Mouse (Mus musculus) right cerebral cortex, postnatal 4 days (tissue): ENCODE results near the gene Nmnat1.
"Not testable (repeated sequence)": the region's sequence is repeated elsewhere in the genome, so short reads cannot be mapped to it uniquely, and the experiment has no call there.

ENCODE experiments used
- DNase-seq: peaks from one replicate; pipeline ENCODE4 v3.0.0-alpha.2; 2022

Nmnat1 gene

DNA sequence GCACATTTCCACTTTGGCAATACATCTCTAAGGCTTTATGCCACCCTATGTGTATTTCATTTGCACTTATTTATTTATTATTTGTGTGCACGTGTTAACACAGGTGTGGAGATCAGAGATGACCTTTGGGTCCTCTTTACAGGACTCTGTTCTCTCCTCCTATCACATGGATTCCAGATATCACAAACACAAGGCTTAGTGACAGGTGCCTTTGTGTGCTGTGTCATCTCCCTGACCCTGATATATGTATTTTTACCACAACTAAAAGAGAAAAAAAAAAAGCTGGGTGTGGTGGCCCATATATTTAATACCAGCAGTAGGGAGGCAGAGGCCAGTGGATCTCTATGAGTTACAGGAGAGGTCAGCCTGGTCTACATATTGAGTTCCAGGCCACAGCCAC, 40.5 kb downstream of the Nmnat1 start:
- no peak for DNase-seq

DNA sequence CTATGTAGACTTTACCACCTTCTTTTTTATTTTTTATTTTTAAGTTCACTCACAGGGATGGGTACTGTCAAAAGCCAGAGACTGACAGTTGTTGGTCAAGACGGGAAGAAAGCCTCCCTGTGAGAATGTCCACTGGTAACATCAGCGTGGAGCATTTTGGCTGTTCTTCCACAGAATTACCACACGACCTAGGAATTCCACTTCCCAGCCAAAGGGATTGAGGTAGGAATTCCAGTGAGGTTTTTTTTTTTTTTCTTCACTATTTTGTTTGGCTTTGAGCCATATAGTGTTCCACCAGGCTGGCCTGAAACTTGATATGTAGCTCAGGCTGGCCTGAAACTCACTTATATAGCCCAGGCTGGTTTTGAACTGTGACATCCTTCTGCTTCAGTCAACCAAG, 42.6 kb downstream of the Nmnat1 start:
- no peak for DNase-seq

DNA sequence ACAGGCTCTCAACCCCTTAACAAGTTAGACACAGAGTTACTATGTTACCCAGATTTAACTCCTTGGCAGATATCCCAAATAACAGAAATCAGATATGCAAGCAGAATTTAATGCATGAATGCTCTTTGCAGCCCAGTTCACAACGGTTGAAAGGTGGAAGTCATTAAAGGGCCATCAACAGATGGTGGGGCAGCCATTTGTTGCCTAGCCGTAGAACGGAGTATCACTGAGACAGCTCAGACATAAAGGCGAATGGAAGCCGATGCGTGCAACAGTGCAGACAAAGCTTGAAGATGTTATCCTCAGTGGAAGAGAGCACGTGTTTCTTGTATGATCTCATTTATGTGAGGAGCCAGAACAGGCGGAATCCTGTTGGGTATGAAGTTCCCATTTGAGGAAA, 44.4 kb downstream of the Nmnat1 start:
- no peak for DNase-seq

DNA sequence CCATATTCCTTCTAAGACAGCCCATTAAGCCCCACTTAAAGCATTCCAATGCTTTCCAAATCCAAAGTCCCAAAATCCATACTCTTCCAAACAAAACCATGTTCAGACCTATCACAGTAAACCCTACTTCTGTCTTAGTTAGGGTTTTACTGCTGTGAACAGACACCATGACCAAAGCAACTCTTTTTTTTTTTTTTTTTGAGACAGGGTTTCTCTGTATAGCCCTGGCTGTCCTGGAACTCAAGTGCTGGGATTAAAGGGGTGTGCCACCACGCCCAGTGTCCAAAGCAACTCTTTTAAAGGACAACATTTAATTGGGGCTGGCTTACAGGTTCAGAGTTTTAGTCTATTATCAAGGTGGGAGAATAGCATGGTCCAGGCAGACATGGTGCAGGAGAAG, 53.1 kb downstream of the Nmnat1 start:
- DNase-seq, result not testable (repeated sequence)

DNA sequence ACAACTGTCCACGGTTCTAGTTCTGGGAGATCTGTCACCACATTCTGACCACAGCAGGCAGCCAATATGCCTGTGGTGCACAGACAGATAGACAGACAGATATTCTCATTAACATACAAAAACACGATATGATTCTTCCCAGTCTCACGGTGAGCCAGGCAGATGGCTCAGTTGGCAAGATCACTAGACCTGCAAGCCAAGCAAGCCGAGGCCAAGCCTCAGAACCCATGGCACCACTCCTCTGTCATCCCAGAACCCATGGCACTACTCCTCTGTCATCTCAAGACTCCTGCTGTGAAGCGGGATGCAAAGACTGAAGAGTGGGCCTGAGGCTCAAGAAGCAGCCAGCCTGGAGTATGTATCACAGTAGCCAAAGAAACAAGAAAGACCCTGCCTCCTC, 55.4 kb downstream of the Nmnat1 start:
- DNase-seq, result no peak

DNA sequence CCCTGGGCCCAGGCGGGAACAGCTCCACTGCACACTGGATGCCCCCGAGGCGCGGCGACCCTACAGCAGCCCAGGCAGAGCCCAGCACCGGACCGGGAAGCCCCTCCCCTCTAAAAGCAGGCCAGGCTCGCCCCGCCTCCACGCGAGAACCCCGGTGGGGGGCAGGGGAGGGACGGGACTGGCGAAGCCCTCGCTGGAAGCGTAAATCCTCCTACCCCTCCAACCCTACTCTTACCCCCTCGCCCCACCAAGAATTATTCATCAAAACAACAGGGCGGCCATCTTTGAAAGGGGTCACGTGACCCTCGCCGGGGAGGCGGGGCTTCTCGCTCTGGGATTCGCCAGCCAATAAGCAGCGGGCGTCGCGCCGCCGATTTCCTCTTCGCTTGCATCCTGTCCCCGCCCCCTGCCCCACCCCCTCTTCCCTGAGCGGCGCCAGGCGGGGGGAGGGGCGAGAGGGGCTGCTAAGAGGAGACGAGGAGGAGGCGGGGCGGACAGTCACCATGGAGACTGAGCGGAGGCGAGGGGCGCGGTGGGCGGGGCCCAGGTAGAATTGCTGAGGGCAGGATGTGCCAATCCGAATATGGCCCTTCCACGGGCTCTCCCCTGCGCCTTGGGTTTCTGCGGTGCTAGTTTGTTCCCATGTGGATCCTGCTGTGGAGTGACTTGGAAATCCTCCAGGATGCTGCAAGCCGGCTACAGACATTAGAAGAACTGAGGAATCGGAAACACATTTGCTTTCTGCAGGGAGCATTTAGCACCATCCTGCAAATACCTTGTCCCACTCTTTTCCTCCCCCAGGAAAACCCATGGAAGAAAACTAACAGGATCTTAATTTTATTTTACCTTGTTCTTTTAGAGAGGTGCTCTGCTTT, 58.4 kb downstream of the Nmnat1 start, which contains the start of gene Ube4b:
Ube4b (minus strand) TSS at position 425 of the 875 bp plus-strand sequence.
- peak; percentile 100 for DNase-seq

DNA sequence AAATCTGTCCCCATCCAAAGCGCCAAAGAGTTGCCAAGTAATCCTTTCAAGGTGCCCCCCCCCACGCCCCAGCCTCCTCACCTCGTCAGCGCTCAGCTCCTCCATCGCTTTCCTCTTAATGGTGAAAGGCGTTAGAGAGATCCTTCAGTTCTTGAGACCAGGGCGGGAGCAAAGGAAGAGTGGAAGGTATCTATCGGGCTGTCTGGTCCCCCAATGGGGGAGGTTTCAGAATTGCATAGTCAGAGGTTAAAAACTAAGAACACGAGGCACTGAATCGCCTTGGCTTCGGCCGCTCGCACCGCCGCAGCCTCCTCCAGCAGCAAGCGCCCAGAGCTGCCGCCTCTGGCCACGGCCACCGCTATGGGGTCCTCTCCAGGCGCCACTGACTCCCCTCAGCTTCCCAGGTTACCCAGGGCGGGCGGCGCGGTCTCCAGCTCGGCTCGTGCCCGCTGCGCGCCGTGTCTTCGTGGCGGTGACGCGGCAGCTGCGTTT, 59.2 kb downstream of the Nmnat1 start:
- peak; percentile 42 for DNase-seq

DNA sequence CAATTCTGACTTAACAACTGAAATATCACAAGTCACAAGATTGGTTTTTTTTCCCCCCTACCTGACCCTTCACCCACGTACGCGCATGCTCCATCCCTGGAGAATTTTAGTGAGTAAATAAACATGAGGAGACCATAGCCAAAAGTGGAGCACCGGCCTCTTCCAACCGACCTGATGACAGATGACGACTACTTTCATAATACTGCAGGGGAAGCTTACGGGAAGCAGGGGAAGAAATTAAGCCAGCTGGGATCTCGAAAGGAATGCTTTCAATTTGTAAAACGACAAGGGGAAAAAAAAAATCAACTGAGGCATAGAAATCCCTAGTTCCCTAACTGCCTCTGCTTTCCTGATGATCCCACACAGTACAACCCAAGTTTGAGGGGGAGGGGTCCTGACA, 60.2 kb downstream of the Nmnat1 start:
- no peak for DNase-seq

DNA sequence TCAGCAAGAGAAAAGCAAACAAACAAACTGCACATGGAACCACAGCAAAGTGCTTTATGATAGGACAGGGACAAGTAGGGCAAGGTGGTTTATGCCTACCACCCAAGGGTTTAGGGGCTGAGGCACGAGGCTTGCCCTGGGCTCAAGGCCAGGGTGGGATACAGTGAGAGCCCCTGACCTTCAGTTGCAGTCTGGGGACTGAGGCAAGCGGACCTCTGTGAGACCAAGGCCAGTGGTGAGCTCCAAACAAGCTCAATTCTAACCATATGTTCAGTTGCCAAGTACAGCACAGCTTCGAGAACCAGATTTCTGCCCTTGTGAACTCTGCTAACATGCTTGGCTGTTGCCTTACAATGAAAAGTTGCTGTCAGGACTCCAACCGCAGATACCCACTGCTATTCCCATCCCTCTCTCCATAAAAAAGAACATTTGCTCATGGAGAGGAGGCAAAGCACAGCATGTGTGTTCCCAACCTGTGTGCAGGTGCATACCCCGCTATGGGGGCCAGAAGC, 67.1 kb downstream of the Nmnat1 start:
- no peak for DNase-seq
